Mouse (Mus musculus) spleen, adult 2 months (tissue): ENCODE results near the gene Cpm.

ENCODE experiments used
- CTCF ChIP-seq: fragments of 200-500 bp; IDR thresholded peaks from 2 replicates; pipeline ENCODE4 v1.5.1; 2011; ENCODE audit warnings: mild to moderate bottlenecking, inconsistent platforms; ENCODE audit not compliant: insufficient read depth, insufficient read length, insufficient replicate concordance; ENCODE audit errors: extremely low read depth
- POLR2A ChIP-seq: fragments of 200-500 bp; IDR thresholded peaks from 2 replicates; pipeline ENCODE4 v1.6.1; 2011; ENCODE audit warnings: low read depth, low read length, inconsistent platforms

- no peak for TF ChIP-seq POLR2A
- TF ChIP-seq CTCF = no peak
Observed at GRCm38 (mm10) chr10:117627949-117628348, 1.4 kb upstream of the Cpm start.
